Mouse (Mus musculus) neural tube, embryonic 11.5 days (tissue): ENCODE measurements around the gene Itga6. TPM values are rescaled to one million over a fixed set of nuclear protein-coding genes. Genes with fewer than 3 reads are reported as not detected.
"Not testable (repeated sequence)": the region's sequence is repeated elsewhere in the genome, so short reads cannot be mapped to it uniquely, and the experiment has no call there.

Source experiments
- ATAC-seq: fragments of 200-750 bp; cut with Nextera tagmentation; 2 replicates; pipeline ENCODE4 v1.8.0; 2017; ENCODE audit warnings: moderate number of reproducible peaks, mild to moderate bottlenecking, moderate TSS enrichment, moderate library complexity; ENCODE audit not compliant: insufficient read depth, low FRiP score, low TSS enrichment
- DNase-seq: peaks from one replicate; pipeline ENCODE4 v3.0.0-alpha.2; 2015; ENCODE audit warnings: low spot score
- H3K27ac ChIP-seq: fragments of 300-500 bp; sonication (generic); 2 replicates; pipeline ENCODE4 v1.5.1; 2014; ENCODE audit warnings: low read depth, mild to moderate bottlenecking, low read length
- H3K27me3 ChIP-seq: fragments of 300-500 bp; sonication (generic); 2 replicates; pipeline ENCODE4 v1.6.1; 2014; ENCODE audit warnings: mild to moderate bottlenecking, low read length, mixed read lengths; ENCODE audit not compliant: control insufficient read depth, insufficient read depth
- H3K36me3 ChIP-seq: fragments of 300-500 bp; sonication (generic); 2 replicates; pipeline ENCODE4 v1.6.1; 2014; ENCODE audit warnings: mild to moderate bottlenecking, low read length, moderate library complexity, mixed read lengths; ENCODE audit not compliant: control insufficient read depth, insufficient read depth
- H3K4me1 ChIP-seq: fragments of 300-500 bp; sonication (generic); 2 replicates; pipeline ENCODE4 v1.6.1; 2014; ENCODE audit warnings: low read length, mixed read lengths; ENCODE audit not compliant: control insufficient read depth, insufficient read depth
- H3K4me2 ChIP-seq: fragments of 300-500 bp; sonication (generic); 2 replicates; pipeline ENCODE4 v1.6.1; 2014; ENCODE audit warnings: low read depth, mild to moderate bottlenecking, moderate library complexity
- H3K4me3 ChIP-seq: fragments of 300-500 bp; sonication (generic); 2 replicates; pipeline ENCODE4 v1.5.1; 2014; ENCODE audit warnings: low read depth, low read length
- H3K9ac ChIP-seq: fragments of 300-500 bp; sonication (generic); 2 replicates; pipeline ENCODE4 v1.6.1; 2014; ENCODE audit warnings: mild to moderate bottlenecking, low read length
- H3K9me3 ChIP-seq: fragments of 300-500 bp; sonication (generic); 2 replicates; pipeline ENCODE4 v1.6.1; 2016; ENCODE audit warnings: low read length; ENCODE audit not compliant: control insufficient read depth
- WGBS: fragments of 180-500 bp; shearing (Covaris S2); extraction: QIAGEN DNeasy Blood & Tissue Kit; methylation state at CpG from one replicate; pipeline ENCODE4 v1.1.7; 2014; 5-methylcytosine and 5-hydroxymethylcytosine counted together
- polyA plus RNA-seq: library from polyadenylated mRNA; unstranded; fragments of >200 nt; fragmentation: Nextera tagmentation; extraction: Ambion mirVana; gene quantifications from 2 replicates; pipeline ENCODE4 v1.2.1, GENCODE M21; 2014

Gene Itga6
- polyA plus RNA-seq, 1 experiment from 2014 or later: 39.9 TPM

DNA sequence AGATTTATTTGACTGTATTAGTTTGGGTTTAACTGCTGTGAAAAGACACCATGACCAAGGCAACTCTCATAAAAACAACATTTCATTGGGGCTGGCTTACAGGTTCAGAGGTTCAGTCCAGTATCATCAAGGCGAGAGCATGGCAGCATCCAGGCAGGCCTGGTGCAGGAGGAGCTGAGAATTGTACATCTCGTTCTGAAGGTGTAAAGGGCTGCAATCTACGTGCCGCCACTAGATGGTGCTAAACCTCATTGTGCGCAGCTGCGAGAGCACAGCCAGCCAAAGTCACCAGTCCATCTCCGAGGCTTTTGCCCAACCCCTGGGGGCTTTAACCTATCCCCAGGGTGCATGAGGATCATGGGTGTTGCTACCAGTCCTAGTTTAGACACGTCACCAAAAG lies 106.7 kb downstream of the Itga6 start:
- not testable (repeated sequence) for H3K27ac ChIP-seq, H3K9me3 ChIP-seq, H3K9ac ChIP-seq, H3K4me3 ChIP-seq, H3K4me2 ChIP-seq, H3K36me3 ChIP-seq, ATAC-seq, H3K27me3 ChIP-seq, DNase-seq, H3K4me1 ChIP-seq
- 6% methylated on average over 6 of the region's 8 CpGs for WGBS

DNA sequence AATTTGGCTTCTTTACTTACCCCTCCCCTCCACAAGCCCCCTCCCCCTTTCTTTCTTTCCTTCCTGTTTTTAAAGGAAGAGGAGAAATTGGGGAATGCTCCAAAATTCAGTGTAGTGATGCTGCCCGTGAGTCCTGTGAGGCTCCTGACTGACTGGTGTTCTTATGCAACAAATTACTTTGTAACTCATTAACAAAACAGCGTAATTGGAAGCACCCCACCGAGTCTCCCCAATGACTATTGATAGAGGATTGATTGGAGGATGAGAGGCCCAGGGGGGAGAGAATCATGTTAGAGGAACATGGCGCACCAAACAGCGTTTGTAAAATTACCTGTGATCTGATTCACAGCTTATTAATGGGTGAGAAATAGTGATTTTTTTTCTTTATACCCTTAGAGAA lies 109.7 kb downstream of the Itga6 start:
- DNase-seq: no peak
- WGBS: 54% methylated on average over 5 of the region's 5 CpGs
- Histone ChIP-seq H3K4me1 (no peaks in the 10 kb centered on the region), H3K4me3 (no peak overlapping the region), H3K9me3 (no peaks in the 10 kb centered on the region), H3K27ac (no peak overlapping the region), H3K4me2 (no peak overlapping the region), H3K27me3 (no peaks in the 10 kb centered on the region), H3K36me3 (no peaks in the 10 kb centered on the region), H3K9ac (no peak overlapping the region)
- ATAC-seq: no peak

DNA sequence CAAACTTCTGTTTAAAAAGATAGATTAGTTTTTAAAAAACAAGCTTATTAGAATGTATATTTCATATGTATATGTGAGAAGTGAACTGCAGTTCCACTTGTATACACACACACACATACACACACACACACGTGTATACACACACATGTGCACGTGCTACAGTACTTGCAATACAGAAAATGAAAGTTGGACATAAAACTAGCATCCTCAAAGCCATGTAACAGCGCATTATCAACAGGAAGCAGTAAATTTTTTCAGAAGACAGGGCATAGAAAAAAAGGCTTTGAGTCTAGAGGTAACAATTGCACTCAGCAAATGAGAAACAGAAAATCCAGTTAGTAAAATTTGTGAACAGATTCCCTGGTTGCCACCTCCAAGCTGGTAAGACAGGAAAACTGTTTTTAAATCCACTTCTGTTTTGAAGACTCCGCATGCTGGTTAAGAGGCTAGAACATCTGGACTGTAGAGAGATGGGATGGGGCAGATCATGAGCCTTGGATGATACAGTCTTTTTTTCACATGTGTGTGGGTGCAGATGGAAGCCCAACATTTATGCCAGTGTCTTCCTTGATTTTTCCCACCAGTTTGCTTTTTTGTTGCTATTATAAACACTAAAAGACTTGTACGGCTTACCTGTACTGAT lies 118.2 kb downstream of the Itga6 start:
- no peaks in the 10 kb centered on the region for H3K9me3 ChIP-seq
- H3K36me3 ChIP-seq: no peaks in the 10 kb centered on the region
- H3K4me1 ChIP-seq: peaks cover 4% of the 10 kb centered on the region; the same call in 1 of the 2 replicates
- no peaks in the 10 kb centered on the region for H3K27me3 ChIP-seq
- WGBS: 88% methylated on average over 5 of the region's 5 CpGs
- H3K9ac ChIP-seq: no peak overlapping the region
- ATAC-seq (no peak), DNase-seq (no peak)
- no peak overlapping the region for H3K4me2 ChIP-seq
- H3K27ac ChIP-seq: no peak overlapping the region
- no peak overlapping the region for H3K4me3 ChIP-seq

DNA sequence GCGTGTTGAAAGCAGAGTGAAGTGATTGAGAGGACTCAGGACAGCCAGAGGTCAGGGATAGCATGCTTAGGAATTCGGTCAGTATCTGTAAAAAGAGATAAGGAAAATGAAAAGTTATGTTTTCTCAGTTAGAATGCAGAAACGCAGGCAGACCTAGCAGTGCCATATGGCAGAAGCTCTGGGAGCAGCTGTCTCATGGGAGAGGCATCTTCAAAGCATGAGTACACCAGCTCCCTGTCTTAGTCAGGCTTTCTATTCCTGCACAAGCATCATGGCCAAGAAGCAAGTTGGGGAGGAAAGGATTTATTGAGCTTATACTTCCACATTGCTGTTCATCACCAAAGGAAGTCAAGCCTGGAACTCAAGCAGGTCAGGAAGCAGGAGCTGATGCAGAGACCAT lies 119.6 kb downstream of the Itga6 start:
- 78% methylated on average over 3 of the region's 3 CpGs for WGBS
- H3K4me1 ChIP-seq: peaks cover 4% of the 10 kb centered on the region; the same call in 1 of the 2 replicates
- no peak for DNase-seq
- H3K4me2 ChIP-seq: no peak overlapping the region
- no peak overlapping the region for H3K9ac ChIP-seq
- no peaks in the 10 kb centered on the region for H3K27me3 ChIP-seq
- H3K9me3 ChIP-seq: no peaks in the 10 kb centered on the region
- no peak overlapping the region for H3K4me3 ChIP-seq
- no peak for ATAC-seq
- H3K27ac ChIP-seq: no peak overlapping the region
- no peaks in the 10 kb centered on the region for H3K36me3 ChIP-seq

DNA sequence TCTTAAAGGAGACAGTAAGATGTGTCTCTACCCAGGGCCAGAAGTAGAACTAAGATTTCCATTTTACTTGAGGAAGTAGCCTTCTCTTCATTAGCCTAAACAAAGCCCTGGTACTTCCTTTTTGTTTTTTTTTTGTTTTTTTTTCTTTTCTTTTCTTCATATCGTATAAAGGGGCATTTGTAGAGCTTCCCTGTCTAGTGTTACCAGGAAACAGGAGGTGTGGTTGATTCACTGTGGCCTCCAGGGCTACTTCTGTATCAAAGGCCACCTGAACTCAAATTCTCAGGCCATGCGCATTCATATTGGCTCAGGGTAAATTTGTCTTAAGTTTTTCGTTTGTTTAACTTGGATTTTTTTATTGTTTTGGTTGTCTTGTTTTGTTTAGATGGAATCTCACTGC lies 120.5 kb downstream of the Itga6 start:
- no peak for ATAC-seq
- H3K27me3 ChIP-seq: no peaks in the 10 kb centered on the region
- no peaks in the 10 kb centered on the region for H3K9me3 ChIP-seq
- WGBS: 78% methylated on average over 3 of the region's 3 CpGs
- H3K9ac ChIP-seq: no peak overlapping the region
- H3K4me1 ChIP-seq: peaks cover 4% of the 10 kb centered on the region; the same call in 1 of the 2 replicates
- no peak overlapping the region for H3K4me3 ChIP-seq
- H3K4me2 ChIP-seq: no peak overlapping the region
- H3K27ac ChIP-seq: no peak overlapping the region
- no peaks in the 10 kb centered on the region for H3K36me3 ChIP-seq
- no peak for DNase-seq

DNA sequence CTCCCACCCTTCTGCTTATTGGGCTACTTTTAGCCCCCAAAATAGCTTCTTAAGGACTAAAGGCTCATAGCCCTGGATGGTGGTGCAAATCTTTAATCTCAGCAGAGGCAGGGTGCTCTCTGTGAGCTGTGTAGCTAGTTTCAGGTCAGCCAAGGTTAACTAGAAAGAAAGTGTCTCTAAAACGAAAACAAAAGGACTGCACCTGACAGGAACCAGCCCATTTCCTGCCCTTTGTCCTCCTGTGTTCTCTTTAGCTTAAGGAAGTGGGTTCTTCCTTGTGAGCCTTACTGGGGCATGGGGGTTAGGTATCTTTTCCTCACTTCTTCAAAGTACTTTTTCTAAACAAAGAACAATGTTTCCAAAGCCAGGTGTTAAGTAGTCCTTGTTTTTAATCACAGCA lies 121.1 kb downstream of the Itga6 start:
- Histone ChIP-seq H3K4me2 (no peak overlapping the region), H3K36me3 (no peaks in the 10 kb centered on the region), H3K9ac (no peak overlapping the region), H3K27me3 (no peaks in the 10 kb centered on the region), H3K4me1 (peaks cover 4% of the 10 kb centered on the region; the same call in 1 of the 2 replicates), H3K27ac (no peak overlapping the region), H3K9me3 (no peaks in the 10 kb centered on the region), H3K4me3 (no peak overlapping the region)
- no peak for DNase-seq
- ATAC-seq: no peak
- 57% methylated on average over 1 of the region's 1 CpGs for WGBS

DNA sequence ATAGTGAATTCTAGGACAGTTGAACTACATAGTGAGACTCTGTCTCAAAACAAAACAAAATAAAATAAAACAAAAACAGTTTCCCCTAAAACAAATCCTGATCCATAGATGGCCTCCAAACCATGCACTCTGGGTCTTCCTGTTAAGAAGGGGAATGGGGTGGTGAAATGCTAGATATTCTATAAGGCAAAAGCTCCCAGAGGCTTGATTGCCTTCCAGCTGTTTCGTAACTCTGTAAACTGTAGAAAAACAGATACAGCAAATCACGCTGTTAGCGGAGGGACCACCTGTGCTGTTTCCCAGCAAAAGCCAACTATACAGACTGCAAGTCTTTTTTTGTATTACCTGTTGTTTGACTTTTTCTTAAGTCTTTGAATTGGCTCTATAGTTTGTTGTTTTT lies 121.6 kb downstream of the Itga6 start:
- DNase-seq (no peak), ATAC-seq (no peak)
- H3K4me1 ChIP-seq: peaks cover 4% of the 10 kb centered on the region; the same call in 1 of the 2 replicates
- H3K27me3 ChIP-seq: no peaks in the 10 kb centered on the region
- no peak overlapping the region for H3K4me3 ChIP-seq
- no peak overlapping the region for H3K4me2 ChIP-seq
- no peak overlapping the region for H3K9ac ChIP-seq
- no peaks in the 10 kb centered on the region for H3K36me3 ChIP-seq
- no peak overlapping the region for H3K27ac ChIP-seq
- H3K9me3 ChIP-seq: no peaks in the 10 kb centered on the region
- 88% methylated on average over 3 of the region's 3 CpGs for WGBS

DNA sequence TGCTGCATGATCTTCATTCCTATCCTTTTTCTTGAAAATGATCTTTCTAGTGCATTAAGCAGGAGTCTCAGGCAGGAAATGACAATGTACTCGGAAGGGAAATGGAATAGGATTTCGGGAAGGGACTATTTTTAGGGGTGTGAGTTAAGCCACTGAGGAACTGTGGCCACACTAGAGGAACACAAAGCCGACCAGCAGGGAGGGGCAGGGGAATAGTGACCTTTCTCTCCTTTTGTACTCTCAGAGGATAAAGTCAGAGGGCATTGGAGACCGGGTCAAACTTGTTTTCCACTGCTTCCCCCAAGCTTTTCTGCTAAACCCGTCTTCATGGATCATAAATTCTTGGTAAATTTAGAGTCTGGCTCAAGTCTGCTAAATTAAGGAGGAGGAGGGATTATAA lies 122.1 kb downstream of the Itga6 start:
- Histone ChIP-seq H3K27ac (no peak overlapping the region), H3K9ac (no peak overlapping the region), H3K4me2 (no peak overlapping the region), H3K4me1 (peaks cover 4% of the 10 kb centered on the region; the same call in 1 of the 2 replicates), H3K4me3 (no peak overlapping the region), H3K9me3 (no peaks in the 10 kb centered on the region), H3K36me3 (no peaks in the 10 kb centered on the region), H3K27me3 (no peaks in the 10 kb centered on the region)
- 20% methylated on average over 5 of the region's 5 CpGs for WGBS
- DNase-seq (no peak), ATAC-seq (no peak)

DNA sequence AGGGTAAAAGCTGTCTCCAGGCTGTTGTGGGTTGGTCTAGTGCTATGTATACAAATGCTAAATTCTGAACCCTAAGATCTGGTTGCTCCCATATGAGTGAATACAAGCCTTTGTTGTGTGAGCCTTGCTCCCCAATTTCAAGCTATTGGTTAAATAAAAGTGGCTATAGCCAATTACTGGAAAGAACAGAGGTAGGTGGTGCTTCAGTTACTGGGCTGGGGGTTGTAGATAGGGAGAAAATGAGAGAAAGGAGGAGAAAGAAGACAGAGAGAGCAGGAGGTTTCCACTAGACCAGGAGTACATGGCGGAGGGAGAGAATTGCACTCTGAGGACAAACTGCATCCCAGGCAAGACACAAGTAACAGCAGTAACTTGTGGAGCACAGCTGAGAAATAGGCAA lies 122.8 kb downstream of the Itga6 start:
- WGBS: 100% methylated on average over 1 of the region's 1 CpGs

More for the DNA sequence above, 122.8 kb downstream of the Itga6 start:
- H3K4me3 ChIP-seq: no peak overlapping the region
- peaks cover 4% of the 10 kb centered on the region; the same call in 1 of the 2 replicates for H3K4me1 ChIP-seq
- no peaks in the 10 kb centered on the region for H3K9me3 ChIP-seq
- no peaks in the 10 kb centered on the region for H3K36me3 ChIP-seq
- DNase-seq: no peak
- H3K27ac ChIP-seq: no peak overlapping the region
- no peak for ATAC-seq
- no peak overlapping the region for H3K9ac ChIP-seq
- H3K27me3 ChIP-seq: no peaks in the 10 kb centered on the region
- no peak overlapping the region for H3K4me2 ChIP-seq
